Comparison of ENCODE assay signal across 18 mouse cellular contexts in the genomic region with DNA sequence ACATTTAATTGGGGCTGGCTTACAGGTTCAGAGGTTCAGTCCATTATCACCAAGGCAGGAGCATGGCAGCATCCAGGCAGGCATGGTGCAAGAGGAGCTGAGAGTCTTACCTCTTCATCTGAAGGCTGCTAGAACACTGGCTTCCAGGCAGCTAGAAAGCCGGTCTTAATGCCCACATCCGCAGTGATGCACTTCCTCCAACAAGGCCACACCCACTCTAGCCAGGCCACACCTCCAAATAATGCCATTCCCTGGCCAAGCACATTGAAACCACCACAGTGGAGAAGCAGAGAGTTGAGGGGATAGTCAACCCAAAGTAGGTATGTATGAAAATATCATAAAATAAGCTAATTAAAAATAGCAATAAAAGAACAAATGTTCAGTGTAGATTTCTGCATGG. TPM values are rescaled to one million over a fixed set of nuclear protein-coding genes. Genes with fewer than 3 reads are reported as not detected.
DNase-seq lines count a peak whose midpoint lies in the region; ATAC-seq and TF ChIP-seq lines count a peak whose summit lies in the region.
"Had no signal": no experiment of that assay in that cellular context is flagged by ENCODE, and none has a peak within 500 bp of the region (broad histone marks: within the 10 kb centered on the region; RNA-seq: fewer than 3 reads in every experiment).

No protein-coding gene starts in this region.

- ATAC-seq in hindbrain, embryonic 11.5 days (ENCODE audit: low FRiP score), result no peak
- ATAC-seq in stomach, postnatal 0 days (ENCODE audit: low FRiP score, low TSS enrichment), result no peak
- ATAC-seq: forebrain, embryonic 16.5 days had no signal

- no peak for TF ChIP-seq CTCF in spleen, adult 2 months (IDR thresholded peaks at IDR 0.05; ENCODE audit: extremely low read depth, insufficient read depth, insufficient read length, insufficient replicate concordance)
- no peak for TF ChIP-seq CTCF in bone marrow, adult 2 months (IDR thresholded peaks at IDR 0.05; ENCODE audit: control insufficient read depth, insufficient read depth, low read length)
- no peak for TF ChIP-seq CTCF in stomach, postnatal 0 days (IDR thresholded peaks at IDR 0.05; ENCODE audit: low read depth)

- no peak for TF ChIP-seq EP300 in stomach, postnatal 0 days (optimal IDR thresholded peaks at IDR 0.05)

- H3K4me1 ChIP-seq in spleen, adult 2 months (ENCODE audit: control insufficient read depth, insufficient read depth, insufficient read length), result peaks cover 6% of the 10 kb centered on the region; the same call in 1 of the 2 replicates
- no peaks in the 10 kb centered on the region; the same call in 1 of the 2 replicates for H3K4me1 ChIP-seq in bone marrow, adult 2 months (ENCODE audit: control insufficient read depth, insufficient read depth, low read length)
- H3K4me1 ChIP-seq in hindbrain, embryonic 11.5 days (replicated peaks; ENCODE audit: control insufficient read depth, insufficient read depth, low read length), result no peaks in the 10 kb centered on the region
- H3K4me1 ChIP-seq in stomach, postnatal 0 days (replicated peaks; ENCODE audit: control insufficient read depth, insufficient read depth), result no peaks in the 10 kb centered on the region

- no peak overlapping the region for H3K4me2 ChIP-seq in hindbrain, embryonic 11.5 days (replicated peaks; ENCODE audit: low read depth, low read length)
- no peak overlapping the region for H3K4me2 ChIP-seq in stomach, postnatal 0 days (replicated peaks; ENCODE audit: low read depth)
- H3K4me2 ChIP-seq: heart, embryonic 15.5 days; hindbrain, embryonic 14.5 days had no signal

- peak overlapping the region; percentile 27; the same call in 1 of the 2 replicates for H3K27ac ChIP-seq in spleen, adult 2 months (ENCODE audit: insufficient read depth, low read length)
- H3K27ac ChIP-seq in bone marrow, adult 2 months (ENCODE audit: control insufficient read depth, insufficient read depth, low read depth, low read length, poor library complexity), result peak overlapping the region; percentile 64
- H3K27ac ChIP-seq in hindbrain, embryonic 11.5 days (ENCODE audit: low read depth, low read length), result no peak overlapping the region
- no peak overlapping the region for H3K27ac ChIP-seq in stomach, postnatal 0 days (replicated peaks)
- H3K27ac ChIP-seq: heart, embryonic 15.5 days; hindbrain, embryonic 14.5 days had no signal

- DNase-seq in spleen, adult 2 months (ENCODE audit: low read depth in 1 of 2, low spot score in 2 of 2), result peak in 1 of 2 experiments; percentile 49
- no peak for DNase-seq in spleen, postnatal 14 days (ENCODE audit: low spot score in 2 of 2)
- DNase-seq in lung, postnatal 4 days, result peak; percentile 59 to 73
- DNase-seq in hindbrain, embryonic 11.5 days (ENCODE audit: low spot score), result no peak
- DNase-seq in left cerebral cortex, postnatal 25 days (ENCODE audit: low spot score in 2 of 2), result no peak
- no peak for DNase-seq in stomach, postnatal 0 days (ENCODE audit: low spot score)
- DNase-seq: cerebellum, adult 2 months; heart, adult 11 months; kidney, adult 9 months had no signal

- no peaks in the 10 kb centered on the region for H3K27me3 ChIP-seq in spleen, adult 2 months (ENCODE audit: control insufficient read depth, insufficient read depth, low read length)
- no peaks in the 10 kb centered on the region for H3K27me3 ChIP-seq in hindbrain, embryonic 11.5 days (ENCODE audit: control insufficient read depth, insufficient read depth, low read length)
- no peaks in the 10 kb centered on the region for H3K27me3 ChIP-seq in stomach, postnatal 0 days (ENCODE audit: control insufficient read depth, insufficient read depth, low read length)
- H3K27me3 ChIP-seq: heart, embryonic 15.5 days had no signal

- 22% methylated on average over 2 of the region's 2 CpGs for WGBS in spleen, adult 2 months
- WGBS in bone marrow, adult 2 months, result 10% methylated on average over 2 of the region's 2 CpGs
- 84% methylated on average over 2 of the region's 2 CpGs for whole genome bisulfite sequencing in hindbrain, embryonic 11.5 days
- 75% methylated on average over 2 of the region's 2 CpGs for WGBS in stomach, postnatal 0 days

- intact Hi-C loops in left cerebral cortex, postnatal 25 days (cut with DNase I), result no loop called here

- no peak for TF ChIP-seq POLR2A in spleen, adult 2 months (IDR thresholded peaks at IDR 0.05; ENCODE audit: low read depth, low read length)
- no peak for TF ChIP-seq POLR2A in bone marrow, adult 2 months (IDR thresholded peaks at IDR 0.05; ENCODE audit: borderline replicate concordance, control insufficient read depth, low read depth, low read length)

- no peak overlapping the region for H3K9ac ChIP-seq in hindbrain, embryonic 11.5 days (ENCODE audit: low read depth, low read length)
- H3K9ac ChIP-seq in stomach, postnatal 0 days (ENCODE audit: low read length), result no peak overlapping the region
- H3K9ac ChIP-seq: heart, embryonic 15.5 days; hindbrain, embryonic 14.5 days had no signal

- H3K36me3 ChIP-seq in spleen, adult 2 months (ENCODE audit: control insufficient read depth, insufficient read depth, low read length), result no peaks in the 10 kb centered on the region
- no peaks in the 10 kb centered on the region for H3K36me3 ChIP-seq in hindbrain, embryonic 11.5 days (ENCODE audit: control insufficient read depth, insufficient read depth, low read length)
- H3K36me3 ChIP-seq in stomach, postnatal 0 days (ENCODE audit: control insufficient read depth, insufficient read depth, low read length), result no peaks in the 10 kb centered on the region
- H3K36me3 ChIP-seq: heart, embryonic 15.5 days had no signal

- H3K4me3 ChIP-seq in spleen, adult 2 months (ENCODE audit: extremely low read depth, insufficient read depth, insufficient read length), result no peak overlapping the region
- peak overlapping the region; percentile 59 for H3K4me3 ChIP-seq in bone marrow, adult 2 months (replicated peaks; ENCODE audit: control insufficient read depth, low read depth, low read length)
- no peak overlapping the region for H3K4me3 ChIP-seq in hindbrain, embryonic 11.5 days (ENCODE audit: low read depth, low read length)
- no peak overlapping the region for H3K4me3 ChIP-seq in stomach, postnatal 0 days (ENCODE audit: low read depth, low read length)
- H3K4me3 ChIP-seq: erythroblast, embryonic 14.5 days; heart, embryonic 15.5 days had no signal

- no peaks in the 10 kb centered on the region for H3K9me3 ChIP-seq in hindbrain, embryonic 11.5 days (ENCODE audit: control insufficient read depth, low read length)
- H3K9me3 ChIP-seq in stomach, postnatal 0 days (ENCODE audit: control insufficient read depth, low read length), result no peaks in the 10 kb centered on the region
- H3K9me3 ChIP-seq: heart, embryonic 15.5 days had no signal

RNA-seq across cellular contexts. Expression of gene Fcor, which starts 1.8 kb away (rescaled TPM):
- polyA plus RNA-seq in spleen, adult 2 months (2012; rRNA removed), result 0.77 and 0.86 TPM in 2 replicates
- polyA plus RNA-seq in bone marrow, adult 2 months (2011; ENCODE audit: insufficient read depth, insufficient read length, low replicate concordance, missing spikeins), result 10.9 TPM in 1 of 2 replicates, not detected in the other
- polyA plus RNA-seq in hindbrain, embryonic 11.5 days (2014; fragmentation: Nextera tagmentation; extraction: Ambion mirVana), result 7.2 and 8.1 TPM in 2 replicates
- 10 to 100 TPM; 13.2 to 17.0 TPM for total RNA-seq in left cerebral cortex, postnatal 25 days (2021)
- 3.4 and 5.3 TPM in 2 replicates for polyA plus RNA-seq in stomach, postnatal 0 days (2015; fragmentation: Nextera tagmentation; extraction: Ambion mirVana)
- polyA plus RNA-seq: erythroblast, embryonic 14.5 days had no signal

RNA-seq across cellular contexts. Expression of gene Mcemp1, which starts 4.8 kb away (rescaled TPM):
- 4.1 and 5.3 TPM in 2 replicates for polyA plus RNA-seq in spleen, adult 2 months (2012; rRNA removed)
- polyA plus RNA-seq in bone marrow, adult 2 months (2011; ENCODE audit: insufficient read depth, insufficient read length, low replicate concordance, missing spikeins), result 38.3 and 142 TPM in 2 replicates
- polyA plus RNA-seq in hindbrain, embryonic 11.5 days (2014; fragmentation: Nextera tagmentation; extraction: Ambion mirVana), result 0.19 TPM in 1 of 2 replicates, not detected in the other
- not detected for total RNA-seq in left cerebral cortex, postnatal 25 days (2021)
- polyA plus RNA-seq in stomach, postnatal 0 days (2015; fragmentation: Nextera tagmentation; extraction: Ambion mirVana), result 0.11 and 0.15 TPM in 2 replicates
- total RNA-seq: megakaryocyte-erythroid progenitor cell, adult 5-6 weeks had no signal
- polyA plus RNA-seq: erythroblast, embryonic 14.5 days; forebrain, embryonic 16.5 days had no signal

RNA-seq across cellular contexts. Expression of gene Trappc5, which starts 5.7 kb away (rescaled TPM):
- 21.6 and 29.9 TPM in 2 replicates for polyA plus RNA-seq in spleen, adult 2 months (2012; rRNA removed)
- polyA plus RNA-seq in bone marrow, adult 2 months (2011; ENCODE audit: insufficient read depth, insufficient read length, low replicate concordance, missing spikeins), result 7.7 and 10.0 TPM in 2 replicates
- 34.2 and 40.8 TPM in 2 replicates for polyA plus RNA-seq in hindbrain, embryonic 11.5 days (2014; fragmentation: Nextera tagmentation; extraction: Ambion mirVana)
- 10 to 100 TPM; 25.7 to 27.1 TPM for total RNA-seq in left cerebral cortex, postnatal 25 days (2021)
- polyA plus RNA-seq in stomach, postnatal 0 days (2015; fragmentation: Nextera tagmentation; extraction: Ambion mirVana), result 26.6 and 27.9 TPM in 2 replicates

RNA-seq across cellular contexts. Expression of gene Retn, which starts 14.8 kb away (rescaled TPM):
- polyA plus RNA-seq in spleen, adult 2 months (2012; rRNA removed), result 0.56 and 1.3 TPM in 2 replicates
- polyA plus RNA-seq in bone marrow, adult 2 months (2011; ENCODE audit: insufficient read depth, insufficient read length, low replicate concordance, missing spikeins), result 3.0 TPM in 1 of 2 replicates, not detected in the other
- 0.18 TPM in 1 of 2 replicates, not detected in the other for polyA plus RNA-seq in hindbrain, embryonic 11.5 days (2014; fragmentation: Nextera tagmentation; extraction: Ambion mirVana)
- total RNA-seq in left cerebral cortex, postnatal 25 days (2021), result under 1 TPM; 0.50 to 0.87 TPM
- polyA plus RNA-seq in stomach, postnatal 0 days (2015; fragmentation: Nextera tagmentation; extraction: Ambion mirVana), result not detected in 2 replicates
- total RNA-seq: megakaryocyte-erythroid progenitor cell, adult 5-6 weeks had no signal
- polyA plus RNA-seq: erythroblast, embryonic 14.5 days; heart, embryonic 15.5 days; liver, adult 2 months; stomach, embryonic 14.5 days had no signal

RNA-seq across cellular contexts. Expression of gene Fcer2a, which starts 23.6 kb away (rescaled TPM):
- 50.9 and 51.7 TPM in 2 replicates for polyA plus RNA-seq in spleen, adult 2 months (2012; rRNA removed)
- polyA plus RNA-seq in bone marrow, adult 2 months (2011; ENCODE audit: insufficient read depth, insufficient read length, low replicate concordance, missing spikeins), result 16.8 and 37.3 TPM in 2 replicates
- polyA plus RNA-seq in hindbrain, embryonic 11.5 days (2014; fragmentation: Nextera tagmentation; extraction: Ambion mirVana), result 0.15 and 0.49 TPM in 2 replicates
- total RNA-seq in left cerebral cortex, postnatal 25 days (2021), result not detected
- polyA plus RNA-seq in stomach, postnatal 0 days (2015; fragmentation: Nextera tagmentation; extraction: Ambion mirVana), result 0.44 and 0.47 TPM in 2 replicates
- total RNA-seq: layer of hippocampus, adult 18-20 months had no signal
- polyA plus RNA-seq: erythroblast, embryonic 14.5 days; heart, embryonic 15.5 days; stomach, embryonic 14.5 days had no signal

Comparison
In these comparisons a context has a peak if more than half of its experiments do, and no peak if none do; other contexts are left out.
1. DNase-seq: peak in lung, postnatal 4 days (2 of 2); none in spleen, postnatal 14 days (0 of 2), hindbrain, embryonic 11.5 days (single experiment), left cerebral cortex, postnatal 25 days (0 of 2) and stomach, postnatal 0 days (single experiment).
2. H3K27ac ChIP-seq: peak in spleen, adult 2 months (single experiment) and bone marrow, adult 2 months (single experiment); none in hindbrain, embryonic 11.5 days (single experiment) and stomach, postnatal 0 days (single experiment).